Mouse (Mus musculus) frontal cortex, postnatal 36 days (tissue): ENCODE measurements at regions not wholly inside any gene's neighbourhood (a gene's known extent, or its start where the extent isn't known, plus 50 kb on each side); places are given as distances from the start of the nearest gene placed in this dataset.
A peak's percentile ranks its signal among the peaks of the same experiment; 100 is the strongest.

Source experiments
- DNase-seq, 2 experiments: peaks; one replicate each; pipeline ENCODE4 v3.0.0; 2022; ENCODE audit warnings: low spot score in 2 of 2

DNA sequence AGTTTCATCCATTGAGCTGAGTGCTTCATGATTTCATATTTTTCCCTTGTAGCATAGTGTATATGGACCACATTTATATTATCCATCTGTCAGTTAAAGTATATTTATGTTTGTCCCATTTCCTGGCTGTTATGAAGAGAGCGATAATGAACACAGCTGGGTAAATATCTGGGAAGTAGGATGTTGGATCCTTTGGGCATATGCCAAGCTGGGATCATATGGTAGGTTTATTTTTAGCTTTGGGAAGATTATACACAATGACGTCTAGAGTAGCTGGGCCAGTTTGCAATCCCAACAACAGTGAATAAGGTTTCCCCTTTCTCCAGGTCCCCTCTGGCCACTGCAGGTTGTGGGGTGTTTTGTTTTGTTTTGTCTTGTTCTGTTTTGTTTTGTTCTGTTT lies 164.5 kb downstream of the Gm765 start:
- peak in 1 of 2 experiments; percentile 1 for DNase-seq

DNA sequence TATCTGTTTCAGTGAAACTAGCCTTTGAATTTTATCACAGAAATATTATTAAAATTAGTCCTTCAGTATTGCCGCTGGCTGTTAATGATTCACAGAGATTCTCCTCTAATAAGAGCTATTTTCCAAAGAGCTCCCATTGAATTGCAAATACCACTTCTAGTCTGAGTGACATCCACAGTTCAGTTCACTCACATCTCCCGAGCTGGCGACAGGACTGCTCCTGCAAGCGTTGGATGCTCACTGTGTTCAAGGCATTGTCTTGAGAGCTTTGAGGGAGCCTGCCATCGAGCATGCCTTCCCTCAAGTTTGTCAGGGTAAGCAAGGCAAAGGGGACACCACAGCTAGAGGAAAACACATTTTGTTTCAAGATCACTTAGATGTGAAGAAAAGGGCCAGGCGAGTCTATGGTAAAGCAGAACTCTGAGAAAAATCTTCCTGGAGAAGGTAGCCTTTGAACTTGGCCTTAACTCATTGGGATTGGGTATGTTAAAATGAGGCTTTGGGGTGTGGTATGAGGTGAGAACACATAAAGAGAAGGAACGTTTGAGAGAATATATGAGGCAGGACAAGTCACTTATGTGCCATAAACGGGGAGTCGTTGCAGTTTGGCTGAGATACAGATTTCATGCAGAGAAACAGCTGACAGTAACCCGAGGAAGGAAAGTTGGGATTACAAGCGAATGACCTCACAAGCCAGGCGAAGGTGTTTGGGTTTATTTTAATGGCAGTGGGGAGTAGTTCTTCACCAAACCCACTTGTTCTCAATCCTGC lies 193.3 kb downstream of the Gm765 start:
- DNase-seq = no peak

DNA sequence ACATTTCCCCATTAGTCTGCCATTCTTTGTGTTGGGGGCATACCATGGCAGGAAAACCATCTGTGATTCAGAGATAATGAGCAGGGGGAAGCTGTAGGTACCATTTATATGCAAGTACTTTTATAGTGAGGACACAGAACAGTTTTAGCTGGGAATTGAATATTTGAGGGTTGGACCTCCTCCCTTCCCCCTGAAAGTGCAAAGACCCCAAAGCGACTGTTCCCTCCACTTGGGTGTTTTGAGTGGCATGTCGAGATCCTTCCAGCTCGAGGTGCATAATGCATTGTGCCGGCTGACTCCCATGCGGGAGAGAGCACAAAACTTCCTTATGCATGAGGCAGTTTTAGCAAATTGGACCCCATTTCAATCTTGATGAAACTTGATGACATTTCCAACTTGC lies 194.7 kb downstream of the Gm765 start:
- no peak for DNase-seq

DNA sequence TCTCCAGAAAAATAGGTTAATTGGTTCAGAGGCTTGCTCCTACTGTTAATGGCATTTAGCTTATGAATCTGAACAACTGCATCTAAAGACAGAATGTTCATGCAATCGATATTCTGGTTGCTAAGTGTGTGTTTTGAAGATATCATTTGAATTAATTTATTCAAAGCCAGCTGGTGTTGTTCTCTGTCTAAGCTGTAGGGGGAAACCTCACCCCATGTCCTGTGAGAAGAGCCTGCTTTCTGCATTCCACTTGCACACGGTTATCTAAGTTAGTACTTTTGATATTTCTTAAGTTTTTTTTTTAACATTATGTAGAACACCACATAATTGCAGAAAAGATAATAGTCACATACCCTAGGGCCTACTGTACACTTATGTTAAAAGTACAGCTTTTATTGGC lies 209.6 kb downstream of the Gm765 start:
- DNase-seq = peak; percentile 38 to 80

DNA sequence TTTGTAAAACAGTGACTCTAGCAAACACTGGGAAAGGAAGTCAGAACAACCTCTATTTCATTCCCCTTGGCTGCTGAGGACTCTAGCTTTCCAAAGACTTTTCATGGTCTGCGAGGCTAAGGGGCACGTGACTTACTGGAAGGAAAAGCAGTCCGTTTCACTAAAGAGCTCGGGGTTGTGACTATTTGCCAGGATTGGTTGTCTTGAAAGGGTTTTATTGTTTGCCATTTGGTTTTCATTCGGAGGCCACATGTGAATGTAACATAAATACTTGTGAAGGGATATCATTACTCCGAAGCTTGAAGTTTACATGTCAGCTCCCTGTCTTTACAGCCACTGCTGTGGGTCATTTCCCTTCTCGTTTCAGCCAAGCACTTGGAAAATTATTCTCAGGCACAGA lies 217.1 kb downstream of the Gm765 start:
- no peak for DNase-seq

DNA sequence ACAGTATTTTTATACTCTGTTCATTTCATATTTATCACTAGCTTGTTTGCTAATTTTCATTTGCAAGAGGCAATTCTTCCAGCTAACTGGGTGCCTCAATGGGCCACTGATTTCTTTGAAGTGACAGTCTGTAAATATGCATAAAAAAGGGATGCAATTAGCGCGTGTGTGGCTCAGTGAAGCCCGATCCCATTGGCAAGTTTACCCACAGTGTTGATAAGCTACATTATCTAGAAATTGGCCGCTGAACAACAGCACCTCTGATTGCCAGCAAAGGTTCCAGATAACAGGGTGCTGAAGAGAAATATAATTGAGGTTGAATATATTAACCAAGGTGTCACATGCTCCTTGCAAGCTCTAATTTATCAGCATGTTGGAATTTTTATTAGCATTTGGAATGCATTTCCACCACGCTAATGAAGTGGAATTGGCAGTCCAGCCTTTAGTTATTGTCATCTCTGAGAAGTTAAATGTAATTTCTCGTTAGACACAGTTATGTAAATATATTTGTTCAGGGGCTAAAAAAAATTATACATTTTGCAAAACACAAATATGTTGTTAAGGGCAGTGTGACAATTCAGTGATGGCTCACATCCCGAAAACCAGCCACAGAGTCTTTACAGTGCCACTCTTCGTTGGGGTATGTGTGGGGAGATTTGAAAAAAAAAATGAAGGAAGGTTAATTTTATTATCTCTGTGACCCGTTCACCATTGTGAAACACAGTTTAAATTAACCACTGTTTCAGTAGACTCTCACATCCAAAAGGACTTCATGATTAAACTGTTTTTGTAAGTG lies 224.0 kb downstream of the Gm765 start:
- no peak for DNase-seq

DNA sequence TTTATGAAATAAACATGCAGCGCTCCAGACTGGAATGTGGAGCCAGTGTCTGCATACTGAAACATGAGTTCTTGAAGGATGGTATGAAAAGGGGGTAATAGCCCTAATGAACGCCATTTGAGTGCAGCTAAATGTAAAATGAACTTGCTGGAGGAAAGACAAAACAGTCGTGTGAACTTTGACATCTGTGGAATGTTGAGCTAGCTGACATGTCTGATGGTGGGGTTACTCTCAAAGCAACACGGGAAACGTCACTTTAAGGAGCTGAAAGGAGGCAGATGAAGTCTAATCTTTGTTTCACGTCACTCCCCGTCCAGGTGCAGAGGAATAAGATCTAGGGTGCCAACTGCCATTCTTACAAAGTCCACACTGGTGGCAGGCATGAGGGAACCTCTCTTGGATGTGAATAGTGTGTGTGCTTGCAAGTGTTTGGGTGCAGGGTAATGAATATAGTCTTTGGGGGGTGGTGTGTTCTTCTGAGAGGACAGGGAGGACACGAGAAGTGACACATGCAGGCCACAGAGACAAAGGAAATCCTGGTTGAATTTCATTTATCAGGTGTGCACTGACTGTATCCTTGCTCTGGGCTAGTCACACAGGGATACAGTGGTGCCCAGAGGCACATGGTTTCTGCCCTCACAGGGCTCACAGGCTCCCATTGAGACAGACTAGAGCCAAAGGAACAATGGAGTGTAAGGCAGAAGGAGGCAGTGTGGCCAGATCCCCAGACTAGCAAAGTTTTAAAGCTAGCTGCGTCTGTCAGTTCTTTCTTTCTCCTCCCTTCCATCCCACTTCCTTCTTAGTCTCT lies 228.0 kb downstream of the Gm765 start:
- DNase-seq = no peak

DNA sequence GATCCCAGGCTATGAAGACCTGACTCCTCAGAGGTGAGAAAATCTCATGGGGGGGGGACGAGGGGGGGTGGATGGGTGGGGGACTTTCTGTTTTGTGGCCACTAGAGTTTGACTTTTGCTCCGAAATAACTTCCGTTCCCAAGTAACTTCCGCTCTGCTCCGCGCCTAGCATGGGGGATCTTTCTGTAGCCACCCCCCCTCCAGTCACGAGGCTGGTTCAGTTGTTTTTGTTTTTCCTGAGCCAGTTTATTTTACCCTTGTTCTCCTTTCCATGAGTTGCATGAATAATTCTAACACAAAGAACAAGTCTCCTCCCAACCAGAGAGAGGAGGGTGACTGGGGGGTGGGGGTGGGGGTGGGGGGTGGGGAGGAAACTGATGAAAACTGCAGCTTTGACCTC lies 228.8 kb downstream of the Gm765 start:
- no peak for DNase-seq

DNA sequence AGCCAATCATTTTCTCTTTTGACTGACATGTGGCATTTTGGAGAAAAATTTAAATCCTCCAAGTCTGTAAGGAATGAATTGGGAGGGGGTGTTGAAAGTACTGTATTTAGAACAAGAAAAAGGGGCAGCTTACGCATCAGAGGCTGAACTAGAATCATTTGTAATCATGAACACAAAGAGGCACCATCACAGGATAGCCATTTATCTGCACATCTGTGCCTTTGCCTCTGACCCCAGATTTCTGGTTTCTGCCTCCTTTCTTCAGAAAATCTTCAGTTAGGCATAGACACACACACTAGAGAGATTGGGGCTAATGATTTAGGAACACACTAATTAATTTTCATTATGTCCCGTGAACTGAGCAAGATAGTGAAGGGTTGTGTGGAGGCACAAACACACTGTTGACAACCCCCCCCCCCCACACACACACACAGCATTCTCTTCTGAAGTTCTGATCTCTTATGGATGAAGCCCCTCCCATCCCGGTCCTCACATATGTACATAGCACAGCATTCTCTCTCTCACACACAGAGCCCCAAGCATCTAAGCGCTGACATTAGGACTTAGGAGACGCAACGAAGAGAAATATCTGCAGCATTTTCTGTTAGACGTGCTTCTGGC lies 229.9 kb downstream of the Gm765 start:
- DNase-seq = no peak

DNA sequence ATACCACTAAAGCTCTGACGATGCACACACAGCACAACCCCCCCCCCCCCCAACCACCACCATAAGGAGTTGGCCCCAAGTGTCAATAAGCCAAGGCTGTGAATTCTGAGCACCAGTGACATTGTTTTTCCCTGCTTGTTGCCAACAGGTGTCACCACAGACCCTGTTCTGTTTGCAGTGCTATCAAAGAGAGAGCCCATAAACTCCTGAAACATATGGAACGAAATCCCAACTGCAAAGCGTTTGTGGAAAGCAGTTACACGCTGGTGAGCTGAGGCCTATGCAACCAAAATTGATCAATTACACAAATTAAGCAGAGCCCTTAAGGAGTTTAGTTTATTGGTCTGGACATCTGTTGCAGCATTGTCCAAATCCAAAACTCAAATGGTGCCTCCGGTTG lies 235.4 kb downstream of the Gm765 start:
- DNase-seq = no peak

DNA sequence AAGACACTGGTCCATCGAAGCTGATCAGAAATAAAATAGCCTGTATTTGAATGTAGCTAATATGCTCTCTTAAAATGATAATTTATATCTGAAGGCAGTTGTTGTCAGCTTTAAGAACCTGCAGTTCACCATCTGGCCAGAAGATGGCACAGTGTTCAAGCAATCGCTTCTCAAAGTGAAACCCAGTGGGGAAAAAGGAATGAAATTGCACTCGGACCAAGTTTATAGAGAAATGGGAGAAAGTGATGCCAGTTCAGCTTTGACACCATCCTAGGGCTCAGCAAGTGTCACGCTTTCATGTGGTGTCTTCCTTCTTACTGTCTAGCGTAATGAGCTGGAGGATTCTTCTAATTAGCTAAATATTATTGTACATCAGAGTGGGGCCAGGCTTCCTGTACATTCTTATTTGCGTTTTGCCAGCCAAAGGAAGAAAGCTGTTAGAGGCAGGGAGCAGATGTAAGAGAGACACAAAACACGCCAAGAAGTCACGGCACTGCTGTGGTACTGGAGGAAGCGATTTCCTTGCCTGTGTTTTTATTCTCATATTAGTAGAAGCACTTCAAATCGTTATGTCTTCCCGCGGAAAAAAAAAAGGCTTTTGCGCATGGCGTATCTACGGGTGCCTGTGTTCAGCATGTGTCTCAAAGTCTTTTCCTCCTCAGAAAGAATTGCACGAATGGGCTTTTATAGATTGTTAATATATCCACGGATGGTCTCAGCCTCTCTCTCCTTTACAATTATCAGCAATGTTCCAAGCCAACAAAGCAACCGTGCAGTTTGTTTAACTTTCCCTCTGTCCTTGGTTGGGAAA lies 237.1 kb downstream of the Gm765 start:
- DNase-seq = peak; percentile 86 to 96

DNA sequence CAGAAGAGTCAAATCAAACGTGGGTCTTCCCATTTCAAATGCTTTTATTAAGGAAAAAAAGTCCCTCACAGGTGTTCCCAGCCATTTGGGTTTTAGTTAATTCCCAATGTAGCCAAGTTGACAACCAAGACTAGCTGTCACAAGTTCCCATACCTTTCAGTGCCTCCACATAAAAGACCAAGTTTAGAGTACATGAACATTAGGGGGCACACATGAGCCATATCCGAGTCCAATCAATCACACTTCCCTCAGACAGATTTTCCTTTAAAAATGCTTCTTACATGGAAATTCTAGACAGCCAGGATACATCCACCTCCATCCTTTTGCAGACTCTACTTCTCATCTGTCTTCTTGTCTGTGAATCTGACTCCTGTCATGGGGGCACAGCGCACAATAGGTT lies 238.1 kb downstream of the Gm765 start:
- no peak for DNase-seq

DNA sequence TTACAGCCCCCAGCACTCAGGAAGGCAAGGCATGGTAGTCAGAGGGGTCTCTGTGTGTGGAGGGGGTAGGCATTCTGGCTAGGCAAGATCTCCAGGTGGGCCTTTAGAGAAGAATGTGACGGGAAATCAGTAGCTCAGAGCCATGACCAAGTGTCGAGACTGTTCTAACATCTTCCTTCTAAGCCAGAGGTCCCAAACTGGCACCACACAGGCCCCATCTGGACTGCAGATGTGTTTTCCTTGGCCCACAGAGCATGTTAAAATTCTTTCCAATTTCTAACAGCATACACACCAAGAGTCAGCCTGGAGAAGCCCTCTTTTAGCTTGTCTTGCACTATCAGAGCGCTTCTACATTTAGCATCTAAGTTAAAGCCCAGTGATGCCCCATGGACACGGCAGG lies 241.5 kb downstream of the Gm765 start:
- DNase-seq = no peak

DNA sequence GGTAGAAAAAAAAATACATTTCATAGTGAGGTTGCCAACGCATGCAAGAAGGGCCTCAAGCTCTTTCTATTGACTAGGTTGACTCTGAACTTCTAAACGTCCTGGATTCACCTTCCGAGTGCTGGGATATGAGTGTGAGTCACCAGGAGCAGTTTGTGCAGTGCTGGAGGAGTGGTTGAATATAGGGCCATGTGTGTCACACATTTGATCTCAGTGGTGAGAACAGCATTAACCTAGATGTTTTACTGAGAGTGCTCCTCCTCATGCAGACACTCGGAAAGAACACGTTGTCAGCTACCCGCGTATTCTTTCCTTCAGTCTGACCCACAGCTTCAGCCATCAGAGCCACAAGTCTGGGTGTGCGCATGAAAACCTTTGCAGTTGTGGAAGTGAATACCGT lies 243.4 kb downstream of the Gm765 start:
- no peak for DNase-seq

DNA sequence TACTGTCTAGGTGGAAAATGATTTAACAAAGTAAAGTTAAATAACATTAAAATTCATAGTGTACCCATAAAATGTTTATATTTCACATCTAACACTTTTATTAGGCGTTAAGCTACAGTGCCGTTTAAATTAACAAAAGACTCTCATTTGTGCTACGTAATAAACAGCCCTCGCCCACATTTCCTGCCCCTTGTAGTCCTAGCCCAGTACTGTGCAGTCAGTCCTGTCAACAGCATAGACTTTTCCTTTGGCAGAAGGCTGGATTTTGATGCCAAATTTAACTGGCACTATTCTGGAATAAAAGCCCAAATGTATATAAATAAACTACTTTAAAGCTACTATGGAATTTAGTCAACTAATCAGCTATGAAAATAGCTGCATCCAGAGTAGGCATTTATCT lies 247.3 kb downstream of the Gm765 start:
- no peak for DNase-seq

DNA sequence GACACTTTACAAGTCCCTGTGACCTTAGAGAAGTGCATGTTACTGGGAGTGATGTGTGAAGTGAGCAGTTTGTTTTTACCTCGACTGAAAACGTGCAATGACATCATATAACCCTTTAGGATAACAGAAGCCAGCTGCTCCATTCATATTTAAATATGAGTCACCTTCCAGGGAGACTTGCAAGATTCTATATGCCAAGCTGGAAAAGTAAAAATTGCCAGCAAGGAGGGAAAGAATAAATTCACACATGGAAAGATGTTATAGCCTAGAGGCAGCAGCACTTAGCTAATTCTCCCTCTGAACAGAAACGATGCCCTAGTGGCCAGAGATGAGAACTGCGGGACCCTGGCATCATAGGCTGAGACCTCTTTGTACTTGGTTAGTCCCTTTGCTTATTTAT lies 253.4 kb downstream of the Gm765 start:
- peak; percentile 21 to 68 for DNase-seq

DNA sequence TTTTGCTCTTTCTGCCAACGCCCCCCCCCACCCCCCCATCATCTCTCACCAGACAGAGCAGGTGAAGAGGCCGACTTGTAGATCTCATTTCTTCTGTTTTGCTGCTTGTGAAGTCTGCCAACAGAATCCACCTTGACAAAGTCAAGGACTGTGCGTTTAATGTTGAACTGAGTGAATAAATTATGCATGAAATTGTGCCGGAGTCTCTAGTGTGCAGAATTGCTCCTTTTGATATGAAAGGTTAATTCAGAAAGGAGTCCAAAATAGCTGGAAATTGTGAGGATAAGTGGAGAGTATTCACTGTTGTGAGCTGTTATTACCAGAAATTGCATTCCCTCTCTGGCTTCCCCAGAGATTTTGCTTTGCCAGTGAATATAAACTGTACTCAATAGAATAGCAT lies 262.5 kb downstream of the Gm765 start:
- DNase-seq = no peak
